Mouse (Mus musculus) liver, embryonic 11.5 days (tissue): Measurements from ENCODE around the gene Zfp799. TPM values are rescaled to one million over a fixed set of nuclear protein-coding genes. Genes with fewer than 3 reads are reported as not detected.
A peak's percentile ranks its signal among the peaks of the same experiment; 100 is the strongest.
"Not testable (repeated sequence)": the region's sequence is repeated elsewhere in the genome, so short reads cannot be mapped to it uniquely, and the experiment has no call there.

ENCODE experiments used
- ATAC-seq: fragments of 200-750 bp; cut with Nextera tagmentation; replicated peaks from 2 replicates; pipeline ENCODE4 v1.8.0; 2017; ENCODE audit warnings: moderate number of reproducible peaks, mild to moderate bottlenecking, moderate TSS enrichment, moderate library complexity; ENCODE audit not compliant: low FRiP score
- DNase-seq: peaks from one replicate; pipeline ENCODE4 v3.0.0-alpha.2; 2017; ENCODE audit warnings: low spot score
- H3K27ac ChIP-seq: fragments of 300-500 bp; sonication (generic); 2 replicates; pipeline ENCODE4 v1.5.1; 2014; ENCODE audit warnings: mild to moderate bottlenecking, low read depth, low read length, control low read depth
- H3K27me3 ChIP-seq: fragments of 300-500 bp; sonication (generic); replicated peaks from 2 replicates; pipeline ENCODE4 v1.6.1; 2014; ENCODE audit warnings: low read length, mixed read lengths; ENCODE audit not compliant: control insufficient read depth, insufficient read depth
- H3K36me3 ChIP-seq: fragments of 300-500 bp; sonication (generic); 2 replicates; pipeline ENCODE4 v1.6.1; 2014; ENCODE audit warnings: mild to moderate bottlenecking, low read length, moderate library complexity, mixed read lengths; ENCODE audit not compliant: control insufficient read depth, insufficient read depth
- H3K4me1 ChIP-seq: fragments of 300-500 bp; sonication (generic); replicated peaks from 2 replicates; pipeline ENCODE4 v1.6.1; 2014; ENCODE audit warnings: low read length, mixed read lengths; ENCODE audit not compliant: control insufficient read depth, insufficient read depth
- H3K4me2 ChIP-seq: fragments of 300-500 bp; sonication (generic); 2 replicates; pipeline ENCODE4 v1.6.1; 2014; ENCODE audit warnings: mild to moderate bottlenecking, control low read depth, moderate library complexity
- H3K4me3 ChIP-seq: fragments of 300-500 bp; sonication (generic); 2 replicates; pipeline ENCODE4 v1.5.1; 2014; ENCODE audit warnings: low read depth, low read length, control low read depth
- H3K9ac ChIP-seq: fragments of 300-500 bp; sonication (generic); 2 replicates; pipeline ENCODE4 v1.6.1; 2014; ENCODE audit warnings: low read depth, low read length, control low read depth
- H3K9me3 ChIP-seq: fragments of 300-500 bp; sonication (generic); 2 replicates; pipeline ENCODE4 v1.6.1; 2016; ENCODE audit warnings: low read length, inconsistent platforms, mixed read lengths; ENCODE audit not compliant: control insufficient read depth
- WGBS: fragments of 180-500 bp; shearing (Covaris S2); extraction: QIAGEN DNeasy Blood & Tissue Kit; methylation state at CpG from one replicate; pipeline ENCODE4 v1.1.7; 2014; 5-methylcytosine and 5-hydroxymethylcytosine counted together
- polyA plus RNA-seq: library from polyadenylated mRNA; unstranded; fragments of >200 nt; fragmentation: Nextera tagmentation; extraction: Ambion mirVana; gene quantifications from 2 replicates; pipeline ENCODE4 v1.2.1, GENCODE M21; 2014

Gene Zfp799
- 6.0 and 6.7 TPM in 2 replicates for polyA plus RNA-seq

- H3K4me2 ChIP-seq, result peak within 1 kb of the TSS; percentile 80
- H3K27me3 ChIP-seq, result no peaks in the 10 kb centered on the region
- peak within 1 kb of the TSS; percentile 88 for H3K9ac ChIP-seq
- peak; percentile 78 for DNase-seq
- H3K9me3 ChIP-seq, result no peaks in the 10 kb centered on the region
- ATAC-seq, result peak; percentile 94
- H3K27ac ChIP-seq, result peak within 1 kb of the TSS; percentile 62; the same call in 1 of the 2 replicates
- H3K4me3 ChIP-seq, result peak within 1 kb of the TSS; percentile 88
- H3K36me3 ChIP-seq, result peaks cover 5% of the 10 kb centered on the region; the same call in 1 of the 2 replicates
- 2% methylated on average over 35 of the region's 35 CpGs for WGBS
- H3K4me1 ChIP-seq, result peaks cover 4% of the 10 kb centered on the region
Measured at GRCm38 (mm10) chr17:32829540-32830417, at the start of gene Zfp799. TSS of gene Zfp799 (minus strand) at chr17:32830261.

DNA sequence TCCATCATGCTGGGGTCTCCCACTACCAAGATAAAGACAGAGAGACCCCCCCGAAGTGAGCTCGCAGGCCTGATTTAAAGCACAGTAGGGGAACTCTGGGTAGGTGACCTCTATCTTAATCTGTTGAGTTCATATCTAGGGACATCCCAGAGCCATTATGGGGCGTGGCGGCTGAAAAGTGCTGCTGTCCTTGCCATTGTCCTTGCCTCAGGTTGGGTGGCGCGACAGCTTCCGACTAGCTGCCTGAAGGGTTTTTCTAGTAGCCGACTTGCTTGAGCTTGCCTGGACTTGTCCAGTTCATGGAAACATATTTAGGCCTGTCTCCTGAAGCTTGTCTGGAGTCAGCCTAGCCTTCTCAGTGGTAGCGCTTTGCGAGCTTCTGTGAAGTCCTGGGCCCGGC is 48.7 kb upstream of the Zfp799 start:
- no peak for ATAC-seq
- Histone ChIP-seq H3K9me3 (no peaks in the 10 kb centered on the region), H3K36me3 (peaks cover 14% of the 10 kb centered on the region; the same call in 1 of the 2 replicates), H3K4me1 (no peaks in the 10 kb centered on the region), H3K27ac (no peak overlapping the region), H3K4me2 (no peak overlapping the region), H3K9ac (no peak overlapping the region), H3K4me3 (no peak overlapping the region), H3K27me3 (peaks cover 8% of the 10 kb centered on the region)
- WGBS, result 93% methylated on average over 11 of the region's 11 CpGs
- no peak for DNase-seq

- Histone ChIP-seq H3K4me2 (peak overlapping the region; percentile 40; the same call in 1 of the 2 replicates), H3K9me3 (no peaks in the 10 kb centered on the region), H3K9ac (no peak overlapping the region), H3K27ac (no peak overlapping the region), H3K27me3 (peaks cover 8% of the 10 kb centered on the region), H3K36me3 (peaks cover 4% of the 10 kb centered on the region; the same call in 1 of the 2 replicates), H3K4me1 (no peaks in the 10 kb centered on the region), H3K4me3 (no peak overlapping the region)
- 6% methylated on average over 22 of the region's 22 CpGs for WGBS
- DNase-seq (no peak), ATAC-seq (no peak)
Measured at GRCm38 (mm10) chr17:32877471-32878171, 47.6 kb upstream of the Zfp799 start.

DNA sequence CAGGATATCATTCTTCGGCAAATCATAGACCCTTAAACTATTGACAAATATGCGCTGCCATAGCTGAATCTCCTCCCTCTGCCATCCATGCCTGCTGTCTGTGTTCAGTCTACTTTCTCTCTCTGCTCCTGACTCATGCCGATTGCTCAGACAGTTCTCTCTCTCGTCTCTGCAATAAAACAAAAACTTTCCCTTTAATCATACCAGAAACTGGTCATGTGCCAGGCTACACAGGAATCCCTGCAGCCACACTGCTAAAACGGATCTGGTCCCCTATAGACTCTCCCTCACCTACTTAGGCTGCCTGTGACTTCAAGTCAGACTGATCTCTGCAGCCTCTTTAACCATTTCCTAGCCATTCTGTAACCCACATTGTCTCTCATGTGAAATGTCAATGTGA is 42.6 kb upstream of the Zfp799 start:
- H3K27ac ChIP-seq, result no peak overlapping the region
- H3K9me3 ChIP-seq, result no peaks in the 10 kb centered on the region
- H3K9ac ChIP-seq, result no peak overlapping the region
- H3K4me3 ChIP-seq, result no peak overlapping the region
- no peaks in the 10 kb centered on the region for H3K36me3 ChIP-seq
- ATAC-seq (no peak), DNase-seq (no peak)
- H3K27me3 ChIP-seq, result peaks cover 6% of the 10 kb centered on the region
- H3K4me1 ChIP-seq, result no peaks in the 10 kb centered on the region
- no peak overlapping the region for H3K4me2 ChIP-seq
- WGBS, result 73% methylated on average over 5 of the region's 5 CpGs

- ATAC-seq, result no peak
- H3K36me3 ChIP-seq, result no peaks in the 10 kb centered on the region
Measured at GRCm38 (mm10) chr17:32872091-32872490, 42.0 kb upstream of the Zfp799 start.

DNA sequence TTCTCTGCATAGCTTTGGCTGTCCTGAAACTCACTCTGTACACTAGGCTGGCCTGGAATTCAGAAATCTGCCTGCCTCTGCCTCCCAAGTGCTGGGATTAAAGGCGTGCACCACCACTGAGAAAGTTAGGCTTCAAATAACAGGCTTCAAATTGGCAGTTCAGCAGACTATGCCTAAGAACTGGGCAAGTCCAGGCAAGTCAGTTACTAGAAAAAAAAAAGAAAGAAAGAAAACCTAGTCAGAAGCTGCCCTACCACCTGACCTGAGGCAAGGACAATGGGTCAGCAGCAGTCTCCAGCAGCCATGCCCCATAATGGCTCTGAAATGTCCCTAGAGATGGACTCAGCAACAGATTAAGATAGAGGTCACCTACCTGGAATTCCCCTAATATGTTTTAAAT is 41.4 kb upstream of the Zfp799 start:
- Histone ChIP-seq H3K9me3 (no peaks in the 10 kb centered on the region), H3K9ac (no peak overlapping the region), H3K27ac (no peak overlapping the region), H3K4me3 (no peak overlapping the region), H3K27me3 (no peaks in the 10 kb centered on the region), H3K4me1 (no peaks in the 10 kb centered on the region), H3K4me2 (no peak overlapping the region), H3K36me3 (no peaks in the 10 kb centered on the region)
- WGBS, result 93% methylated on average over 1 of the region's 1 CpGs
- ATAC-seq (no peak), DNase-seq (no peak)

More at GRCm38 (mm10) chr17:32872091-32872490, 42.0 kb upstream of the Zfp799 start:
- 74% methylated on average over 4 of the region's 4 CpGs for WGBS
- no peaks in the 10 kb centered on the region for H3K9me3 ChIP-seq
- DNase-seq, result no peak
- H3K4me3 ChIP-seq, result no peak overlapping the region
- H3K27ac ChIP-seq, result no peak overlapping the region
- no peaks in the 10 kb centered on the region for H3K4me1 ChIP-seq
- 0 out of 2 replicates have a peak, but pooled peaks cover under 1% of the 10 kb centered on the region for H3K27me3 ChIP-seq
- no peak overlapping the region for H3K9ac ChIP-seq
- H3K4me2 ChIP-seq, result no peak overlapping the region

DNA sequence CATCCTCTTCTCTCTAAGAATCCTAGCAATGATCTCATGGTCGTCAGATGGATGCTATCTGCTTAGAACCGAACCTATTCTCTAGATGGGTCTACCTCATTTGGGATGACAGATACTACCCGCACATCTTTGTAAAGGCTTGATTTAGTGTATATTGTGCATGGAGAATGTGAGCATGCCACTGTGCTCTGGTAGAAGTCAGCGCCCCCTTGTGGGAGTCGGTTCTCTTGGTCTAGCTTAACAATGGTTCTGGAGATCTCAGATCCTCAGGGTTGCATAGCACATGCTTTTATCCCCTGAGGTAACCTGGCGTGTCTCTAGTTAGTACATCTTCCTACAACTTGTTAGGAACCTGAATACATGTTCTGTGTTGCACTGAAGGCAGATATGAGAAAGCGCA is 37.2 kb upstream of the Zfp799 start:
- H3K27me3 ChIP-seq, H3K27ac ChIP-seq, H3K9me3 ChIP-seq, H3K4me3 ChIP-seq, H3K9ac ChIP-seq, H3K4me1 ChIP-seq, H3K36me3 ChIP-seq, H3K4me2 ChIP-seq, ATAC-seq, DNase-seq: not testable (repeated sequence)
- WGBS, result 55% methylated on average over 3 of the region's 7 CpGs

DNA sequence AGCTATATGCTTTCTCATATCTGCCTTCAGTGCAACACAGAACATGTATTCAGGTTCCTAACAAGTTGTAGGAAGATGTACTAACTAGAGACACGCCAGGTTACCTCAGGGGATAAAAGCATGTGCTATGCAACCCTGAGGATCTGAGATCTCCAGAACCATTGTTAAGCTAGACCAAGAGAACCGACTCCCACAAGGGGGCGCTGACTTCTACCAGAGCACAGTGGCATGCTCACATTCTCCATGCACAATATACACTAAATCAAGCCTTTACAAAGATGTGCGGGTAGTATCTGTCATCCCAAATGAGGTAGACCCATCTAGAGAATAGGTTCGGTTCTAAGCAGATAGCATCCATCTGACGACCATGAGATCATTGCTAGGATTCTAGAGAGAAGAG is 26.7 kb upstream of the Zfp799 start:
- not testable (repeated sequence) for H3K27ac ChIP-seq, H3K4me2 ChIP-seq, H3K4me1 ChIP-seq, H3K27me3 ChIP-seq, H3K36me3 ChIP-seq, H3K4me3 ChIP-seq, ATAC-seq, H3K9ac ChIP-seq, H3K9me3 ChIP-seq, DNase-seq
- 41% methylated on average over 3 of the region's 6 CpGs for WGBS
